Mouse (Mus musculus) right cerebral cortex, postnatal 4 days (tissue): Measurements from ENCODE around the gene Tmx4.
"Not testable (repeated sequence)": the region's sequence is repeated elsewhere in the genome, so short reads cannot be mapped to it uniquely, and the experiment has no call there.

Experiments
- DNase-seq: peaks from one replicate; pipeline ENCODE4 v3.0.0-alpha.2; 2022

Tmx4 gene

DNA sequence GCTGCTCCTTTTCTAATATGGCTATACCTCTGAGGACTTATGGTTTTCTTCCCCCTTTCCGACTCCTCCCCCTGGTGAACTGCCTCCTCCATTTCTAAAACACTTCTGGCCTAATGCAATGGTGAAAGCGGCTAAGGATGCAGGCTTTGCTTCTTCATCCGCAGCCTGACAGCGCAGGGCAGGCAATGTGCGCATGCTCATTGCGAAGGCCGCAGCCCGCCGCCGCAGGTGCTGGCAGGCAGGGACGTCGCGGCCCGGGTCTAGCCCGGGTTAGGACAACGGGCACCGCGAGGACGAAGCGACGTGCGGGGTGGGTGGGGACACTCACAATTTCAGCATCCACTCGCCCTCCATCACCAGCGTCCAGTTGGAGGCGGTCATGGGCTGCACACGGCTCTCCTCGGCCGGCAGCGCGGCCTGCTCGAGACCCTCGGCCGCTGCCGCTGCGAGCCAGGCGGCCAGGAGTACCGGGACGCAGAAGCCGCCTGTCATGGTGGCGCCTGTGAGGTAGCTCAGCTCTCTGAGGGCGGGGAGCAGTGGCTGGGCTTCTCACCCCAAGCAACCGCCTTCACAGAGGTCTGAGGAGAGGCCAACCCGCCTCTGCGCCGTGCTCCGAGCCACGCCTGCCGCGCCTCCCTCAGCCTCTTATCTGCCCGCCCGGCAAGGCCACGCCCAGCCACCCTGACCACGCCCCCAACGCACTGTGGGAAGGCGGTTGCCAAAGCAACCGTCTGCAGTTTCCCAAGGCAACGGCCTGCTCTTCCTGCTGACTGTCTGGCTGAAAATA lies at the start of gene Tmx4:
Gene Tmx4 (minus strand): TSS at position 632 of the 787 bp plus-strand sequence.
- DNase-seq: peak; percentile 99

- no peak for DNase-seq
Observed at GRCm38 (mm10) chr2:134692125-134692524, 48.2 kb upstream of the Tmx4 start.

GRCm38 (mm10) chr2:134691055-134691454 lies 47.1 kb upstream of the Tmx4 start:
- DNase-seq: no peak

- no peak for DNase-seq
Observed at GRCm38 (mm10) chr2:134682326-134682725, 38.4 kb upstream of the Tmx4 start.

- peak; percentile 17 for DNase-seq
Observed at GRCm38 (mm10) chr2:134681271-134681961, 37.5 kb upstream of the Tmx4 start.

GRCm38 (mm10) chr2:134679567-134679966 lies 35.6 kb upstream of the Tmx4 start:
- no peak for DNase-seq

GRCm38 (mm10) chr2:134675465-134675864 lies 31.5 kb upstream of the Tmx4 start:
- no peak for DNase-seq

DNA sequence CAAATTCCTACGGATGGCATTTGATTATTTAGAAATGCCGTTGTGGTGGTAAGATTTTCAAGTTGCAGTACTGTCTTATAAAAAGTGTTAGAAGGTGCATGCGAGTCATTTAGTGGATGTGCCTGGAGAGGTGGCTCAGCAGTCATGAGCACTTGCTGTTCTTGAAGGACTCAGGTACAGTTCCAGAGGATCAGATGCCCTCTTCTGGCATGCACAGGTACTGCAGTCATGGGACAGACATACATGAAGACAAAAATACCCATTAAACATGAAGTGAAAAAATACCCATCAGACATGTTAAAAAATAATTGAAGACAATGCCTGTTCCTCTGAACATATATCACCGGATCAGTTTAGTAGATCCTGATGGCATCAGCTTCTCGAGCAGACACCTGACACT lies 29.7 kb upstream of the Tmx4 start:
- peak; percentile 68 for DNase-seq

GRCm38 (mm10) chr2:134656477-134656876 lies 12.5 kb upstream of the Tmx4 start:
- no peak for DNase-seq

GRCm38 (mm10) chr2:134654668-134655067 lies 10.7 kb upstream of the Tmx4 start:
- DNase-seq: no peak

GRCm38 (mm10) chr2:134652759-134653158 lies 8.8 kb upstream of the Tmx4 start:
- DNase-seq: no peak

DNA sequence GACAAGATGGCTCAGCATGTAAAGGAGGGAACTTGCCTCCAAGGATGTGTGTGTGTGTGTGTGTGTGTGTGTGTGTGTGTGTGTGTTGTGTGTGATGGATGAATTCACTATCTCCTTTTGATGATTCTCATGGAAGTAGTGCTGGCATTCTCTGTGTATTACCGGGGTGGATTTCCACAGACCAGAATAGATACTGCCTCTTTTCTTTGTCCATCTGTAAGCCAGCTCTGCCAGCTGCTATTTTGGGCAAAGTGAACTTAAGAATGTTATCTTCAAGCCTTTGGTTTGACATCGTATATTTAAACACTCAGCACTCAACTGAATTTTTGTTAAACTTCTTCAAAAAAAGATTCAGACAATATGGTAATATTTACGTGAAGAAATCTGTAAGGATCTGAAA lies 5.1 kb upstream of the Tmx4 start:
- DNase-seq: no peak

DNA sequence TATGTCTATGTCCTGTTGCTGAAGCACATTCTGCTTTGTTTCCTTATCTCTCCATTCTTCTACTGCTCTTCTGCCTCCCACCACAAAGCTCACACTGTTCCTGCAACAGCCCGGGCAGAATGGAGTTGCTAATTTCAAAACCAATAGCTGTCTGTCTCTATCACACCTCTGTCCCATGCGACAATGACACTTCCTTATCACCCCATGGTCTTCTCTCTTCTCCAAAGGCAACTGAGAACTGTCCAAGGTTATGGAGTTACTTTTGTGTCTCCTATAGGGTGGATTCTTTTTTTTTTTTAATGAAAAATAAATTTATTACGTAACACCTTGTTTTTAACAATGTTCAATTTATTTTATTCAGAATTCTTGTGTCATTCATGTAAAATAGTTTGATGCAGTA lies 1.8 kb upstream of the Tmx4 start:
- DNase-seq: no peak

DNA sequence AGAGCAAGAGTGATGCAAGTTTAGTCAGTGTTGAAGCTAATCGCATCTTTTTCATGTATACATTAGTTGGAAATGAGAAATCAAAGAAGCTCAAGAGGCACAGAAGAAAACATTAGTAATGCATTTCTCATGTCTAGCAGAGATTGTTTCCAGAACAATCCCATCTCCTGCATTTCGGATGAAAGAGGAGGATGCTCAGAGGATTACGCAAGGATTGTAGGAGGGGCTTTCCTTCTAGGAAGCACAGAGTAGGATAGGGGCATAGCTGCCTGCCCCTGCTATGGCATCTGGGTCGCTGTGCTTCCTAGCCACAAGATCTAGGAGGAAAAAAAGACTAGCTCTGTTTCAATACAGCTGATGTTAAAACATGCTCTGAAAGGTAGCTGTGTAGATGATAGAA lies 1.2 kb upstream of the Tmx4 start:
- DNase-seq: no peak

DNA sequence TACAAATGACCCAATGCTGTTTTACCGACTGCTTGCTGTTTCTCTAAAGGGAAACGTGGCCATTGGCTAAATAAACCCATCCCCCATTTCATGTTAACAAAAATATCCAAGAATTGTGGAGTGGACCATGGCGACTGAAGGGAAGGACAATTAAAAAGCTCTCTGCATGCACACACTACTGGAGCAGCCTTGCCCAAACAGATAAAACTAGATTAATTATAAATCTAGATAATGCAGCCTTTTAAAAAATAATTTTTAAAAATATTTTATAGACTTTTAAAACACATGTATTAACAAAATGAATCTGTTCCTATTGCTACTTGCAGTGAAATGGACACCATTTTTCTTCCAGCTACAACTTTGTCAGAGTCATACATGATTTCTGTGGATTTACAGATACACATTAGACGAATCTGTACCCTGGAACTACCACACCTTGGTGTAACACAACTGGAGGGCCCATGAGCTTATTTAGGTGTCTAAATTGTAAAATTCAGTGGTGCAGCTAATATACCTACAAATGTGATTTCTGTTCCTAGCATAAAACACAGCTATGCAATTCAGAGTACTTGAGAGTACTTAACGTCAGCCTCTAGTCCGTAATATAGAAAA lies 462 bp upstream of the Tmx4 start:
- DNase-seq: no peak

GRCm38 (mm10) chr2:134642377-134642776 lies 1.6 kb downstream of the Tmx4 start:
- no peak for DNase-seq

GRCm38 (mm10) chr2:134641372-134641771 lies 2.6 kb downstream of the Tmx4 start:
- no peak for DNase-seq

DNA sequence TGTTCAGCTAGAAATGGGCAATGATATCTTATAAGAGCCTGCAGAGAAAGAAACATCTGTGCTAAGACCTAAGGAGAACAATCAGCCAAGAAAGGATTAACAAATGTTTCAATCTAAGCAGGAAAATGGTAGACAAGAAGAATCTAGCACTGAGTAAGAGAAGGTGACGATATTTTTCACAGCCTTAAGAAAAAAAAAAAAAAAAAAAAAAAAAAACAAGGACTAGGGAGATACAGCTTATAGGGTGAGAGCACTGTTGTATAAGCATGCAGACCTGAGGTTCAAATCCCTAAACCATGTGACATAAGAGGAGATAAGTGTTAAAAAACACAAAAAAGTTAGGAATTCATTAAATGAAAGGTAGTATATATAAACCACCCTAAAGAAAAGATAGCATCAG lies 3.5 kb downstream of the Tmx4 start:
- DNase-seq: no peak

GRCm38 (mm10) chr2:134628541-134628940 lies 15.4 kb downstream of the Tmx4 start:
- DNase-seq: not testable (repeated sequence)

DNA sequence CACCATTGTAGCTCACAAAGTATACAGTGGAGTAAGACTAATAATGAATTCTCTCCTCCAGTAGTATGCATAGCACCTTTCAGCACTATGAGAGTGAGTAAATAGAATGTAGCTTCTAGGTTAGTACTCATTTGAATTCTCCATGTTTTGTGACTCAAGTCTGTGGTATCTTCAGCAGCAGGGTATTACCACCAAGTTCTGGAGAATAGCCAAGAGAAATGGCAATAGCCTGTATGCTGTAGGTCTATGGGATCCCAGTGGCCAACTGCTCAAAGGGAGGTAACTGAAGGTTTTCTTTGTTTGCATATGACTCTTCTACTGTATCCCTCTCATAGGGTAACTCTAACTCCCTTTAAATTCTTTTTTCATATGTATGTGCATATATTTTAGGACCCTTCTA lies 39.0 kb downstream of the Tmx4 start:
- DNase-seq: no peak

- no peak for DNase-seq
Observed at GRCm38 (mm10) chr2:134591081-134591694, 52.8 kb downstream of the Tmx4 start.

DNA sequence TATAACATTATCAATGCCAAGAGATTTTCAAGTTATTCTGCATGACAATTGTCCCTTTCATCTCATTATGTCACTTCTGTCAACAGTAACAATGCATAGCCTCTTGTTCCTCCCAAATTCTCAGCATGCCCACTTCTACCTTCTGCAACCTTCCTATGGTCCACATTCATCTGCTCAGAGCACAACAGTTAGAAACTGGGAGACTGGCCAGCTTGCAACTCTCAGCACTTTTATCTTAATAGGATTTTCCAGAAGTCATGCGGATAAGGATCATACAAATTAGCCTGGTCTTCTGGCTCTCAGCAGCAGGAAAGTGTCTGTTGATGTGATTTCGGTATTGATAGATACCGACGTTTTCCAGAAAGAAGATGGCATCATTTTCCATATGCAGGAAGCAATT lies 58.7 kb downstream of the Tmx4 start:
- DNase-seq: no peak

- DNase-seq: no peak
Observed at GRCm38 (mm10) chr2:134559422-134559821, 84.5 kb downstream of the Tmx4 start.
